Mouse (Mus musculus) liver, adult (tissue): ENCODE measurements around the gene Elof1.

Experiments
- GATA4 ChIP-seq: IDR thresholded peaks from 2 replicates; pipeline ENCODE4 v1.6.1; 2014; ENCODE audit warnings: mild to moderate bottlenecking, low read length; ENCODE audit not compliant: insufficient replicate concordance

Gene Elof1

DNA sequence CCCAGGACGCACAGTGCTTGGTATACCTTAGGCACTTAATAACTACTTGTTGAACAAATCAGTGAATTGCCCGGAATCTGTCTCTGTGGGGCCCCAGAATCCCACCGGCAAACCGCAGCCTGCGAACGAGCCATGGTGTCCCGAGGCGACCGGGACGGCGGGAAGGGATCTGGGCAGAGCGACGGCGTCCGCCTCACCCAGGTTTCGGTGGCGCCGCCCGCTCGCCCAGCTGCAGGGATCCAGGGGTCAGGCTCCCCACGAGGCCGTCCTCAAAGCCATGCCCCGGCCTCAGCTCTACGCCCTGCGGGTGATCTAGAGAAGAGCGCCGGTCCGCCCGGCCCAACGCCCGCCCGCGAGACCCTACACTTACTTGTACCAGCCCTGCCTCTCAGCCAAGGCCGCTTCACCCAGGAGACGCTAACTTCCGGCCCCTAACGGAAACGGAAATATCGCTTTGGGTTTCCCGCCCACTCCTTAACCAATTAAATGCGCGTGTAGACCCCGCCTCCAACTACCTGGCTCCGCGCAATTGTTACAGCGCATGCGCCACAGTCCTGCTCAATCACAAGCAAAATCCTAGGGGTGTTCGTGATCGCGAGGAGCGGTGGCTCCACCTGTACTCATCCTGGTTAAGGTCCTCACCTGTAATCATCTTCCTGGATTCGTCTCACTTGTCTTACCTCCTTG, at the start of gene Elof1:
Gene Elof1 (minus strand): TSS at position 433 of the 687 bp plus-strand sequence.
- no peak for TF ChIP-seq GATA4

DNA sequence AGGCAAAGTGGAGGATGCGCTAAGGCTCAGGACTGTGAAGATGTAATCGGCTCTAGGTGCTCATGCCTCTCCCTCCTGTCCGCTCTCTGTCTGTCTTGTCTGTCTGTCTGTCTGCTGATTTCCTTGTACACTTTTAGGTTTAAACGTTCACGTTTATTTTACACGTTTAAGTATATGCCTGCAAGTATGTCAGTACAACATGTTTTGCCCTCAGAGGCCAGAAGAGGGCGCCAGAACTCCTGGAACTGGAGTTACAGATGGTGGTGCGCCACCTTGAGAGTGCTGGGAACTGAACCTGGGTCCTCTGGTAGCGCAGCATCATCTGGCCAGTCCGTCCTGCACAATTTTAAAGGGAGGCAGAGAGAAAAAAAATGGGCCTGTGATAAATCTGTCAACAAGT, 49.7 kb upstream of the Elof1 start:
- no peak for TF ChIP-seq GATA4

DNA sequence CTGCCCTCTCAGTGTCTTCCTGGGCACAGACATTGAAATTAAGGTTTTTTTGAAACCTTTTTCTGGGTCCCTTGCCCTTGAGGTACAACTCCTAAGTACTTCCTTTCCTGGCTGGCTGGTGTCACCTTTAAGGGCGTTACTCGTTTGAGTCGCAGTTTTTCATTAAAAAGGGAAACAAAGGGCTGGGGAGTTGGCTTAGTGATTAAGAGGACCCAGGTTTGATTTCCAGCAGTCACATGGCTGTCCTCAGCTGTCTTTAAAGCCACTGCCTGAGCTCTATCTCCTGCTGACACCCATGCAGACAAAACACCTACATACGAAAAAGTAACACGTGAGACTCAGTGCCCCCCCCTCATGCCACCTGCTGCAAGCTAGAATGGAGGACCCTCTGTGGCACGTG, 49.0 kb upstream of the Elof1 start:
- TF ChIP-seq GATA4, result no peak

DNA sequence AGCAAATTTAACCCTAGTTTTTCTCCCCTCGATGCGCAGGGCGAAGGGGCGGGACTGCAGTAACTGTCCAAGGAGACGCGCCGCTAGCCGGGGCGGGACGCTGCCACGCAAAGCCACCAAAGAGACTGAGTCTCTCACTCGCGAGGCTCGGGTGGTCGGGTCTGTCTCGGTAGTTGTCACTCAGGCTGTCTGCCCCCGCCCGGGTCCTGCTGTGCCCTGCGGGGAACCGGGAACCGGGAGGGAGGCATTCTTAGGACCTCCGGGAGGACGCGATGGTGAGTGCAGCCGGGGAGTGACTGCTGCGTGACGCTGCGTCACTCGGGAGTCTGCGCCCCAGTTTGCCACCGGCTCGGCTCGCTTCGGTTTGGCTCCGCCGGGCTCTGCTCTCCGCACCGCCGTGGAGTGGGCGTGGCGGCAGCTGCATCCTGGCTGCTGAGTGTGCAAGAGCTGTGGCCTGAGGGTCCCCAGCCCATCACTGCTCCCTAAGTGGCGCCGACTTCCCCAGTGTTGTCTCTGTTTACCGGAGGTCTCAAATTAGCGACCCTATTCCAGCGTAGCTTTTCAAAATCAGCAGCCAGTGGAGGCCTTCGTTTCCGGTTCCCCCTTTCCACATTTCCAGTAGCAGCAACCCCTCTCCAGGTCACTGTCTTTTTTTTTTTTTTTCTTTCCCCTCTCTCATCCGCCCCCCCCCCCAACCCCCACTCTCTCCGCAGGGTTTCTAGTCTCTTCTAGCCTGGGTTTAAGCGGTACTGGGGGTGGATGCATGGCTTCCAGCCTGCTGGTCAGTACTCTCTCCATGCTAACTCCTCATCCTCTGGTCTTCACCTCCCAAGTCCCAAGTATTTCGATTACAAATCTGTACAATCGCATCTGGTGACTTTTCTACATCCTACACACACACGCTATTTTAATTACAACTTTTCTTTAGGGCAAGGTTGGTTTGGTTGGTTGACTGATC, 48.0 kb upstream of the Elof1 start:
- no peak for TF ChIP-seq GATA4

DNA sequence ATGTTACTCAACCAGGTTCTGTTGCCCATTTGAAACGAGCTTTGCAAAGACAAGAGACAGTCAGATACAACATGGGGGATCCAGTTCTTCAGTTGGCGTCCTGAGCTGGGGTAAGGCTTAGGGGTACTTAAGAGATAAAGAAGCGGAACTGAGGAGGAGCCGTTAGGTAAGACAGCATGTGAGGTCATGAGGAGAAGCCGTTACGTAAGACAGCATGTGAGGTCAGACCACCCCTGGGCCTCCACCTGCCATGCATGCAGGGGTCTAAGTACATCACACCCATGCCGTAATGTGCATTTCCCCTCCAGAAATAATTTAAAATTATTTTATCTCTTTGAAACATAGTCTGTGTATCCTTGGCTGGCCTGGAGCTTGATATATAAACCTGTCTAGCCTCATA, 45.9 kb upstream of the Elof1 start:
- TF ChIP-seq GATA4, result no peak

DNA sequence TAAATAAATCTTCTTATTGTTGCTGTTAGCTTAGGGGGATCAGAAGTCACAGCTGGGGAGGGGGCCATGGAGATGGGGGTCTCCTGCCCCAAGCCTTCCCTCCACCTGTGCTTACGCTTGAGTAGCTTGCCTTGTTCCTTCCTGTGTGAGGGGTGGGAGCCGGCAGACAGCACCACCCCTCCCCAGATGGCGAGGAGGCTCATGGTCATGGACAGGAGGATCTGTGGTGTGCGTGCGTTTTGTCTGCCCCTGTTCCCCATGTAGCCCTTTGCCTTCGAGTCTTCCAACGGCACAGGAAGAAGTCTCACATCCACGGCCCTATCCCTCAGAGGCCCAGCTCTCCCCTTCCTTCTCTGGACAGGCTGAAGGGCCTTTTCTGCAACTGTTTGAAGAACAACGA, 45.3 kb upstream of the Elof1 start:
- no peak for TF ChIP-seq GATA4

DNA sequence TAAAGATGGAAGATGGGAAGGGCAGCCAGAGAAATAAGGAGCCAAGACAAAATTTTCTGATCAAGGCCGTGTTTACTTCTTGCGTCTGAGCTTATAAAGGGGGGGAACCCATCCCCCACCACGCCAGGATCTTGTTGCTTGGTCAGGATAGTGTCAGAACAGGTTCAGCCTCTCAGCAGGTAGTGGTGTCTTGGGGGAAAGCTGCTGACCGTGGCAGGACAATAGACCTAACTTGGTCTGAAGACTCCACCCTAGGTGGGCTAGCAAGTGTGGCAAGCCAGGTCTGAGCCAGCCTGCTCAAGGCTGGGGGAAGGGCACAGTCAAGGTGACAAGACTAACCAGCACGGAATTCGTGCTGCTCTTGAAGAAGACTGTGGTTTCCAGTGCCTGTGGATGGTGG, 44.3 kb upstream of the Elof1 start:
- no peak for TF ChIP-seq GATA4

DNA sequence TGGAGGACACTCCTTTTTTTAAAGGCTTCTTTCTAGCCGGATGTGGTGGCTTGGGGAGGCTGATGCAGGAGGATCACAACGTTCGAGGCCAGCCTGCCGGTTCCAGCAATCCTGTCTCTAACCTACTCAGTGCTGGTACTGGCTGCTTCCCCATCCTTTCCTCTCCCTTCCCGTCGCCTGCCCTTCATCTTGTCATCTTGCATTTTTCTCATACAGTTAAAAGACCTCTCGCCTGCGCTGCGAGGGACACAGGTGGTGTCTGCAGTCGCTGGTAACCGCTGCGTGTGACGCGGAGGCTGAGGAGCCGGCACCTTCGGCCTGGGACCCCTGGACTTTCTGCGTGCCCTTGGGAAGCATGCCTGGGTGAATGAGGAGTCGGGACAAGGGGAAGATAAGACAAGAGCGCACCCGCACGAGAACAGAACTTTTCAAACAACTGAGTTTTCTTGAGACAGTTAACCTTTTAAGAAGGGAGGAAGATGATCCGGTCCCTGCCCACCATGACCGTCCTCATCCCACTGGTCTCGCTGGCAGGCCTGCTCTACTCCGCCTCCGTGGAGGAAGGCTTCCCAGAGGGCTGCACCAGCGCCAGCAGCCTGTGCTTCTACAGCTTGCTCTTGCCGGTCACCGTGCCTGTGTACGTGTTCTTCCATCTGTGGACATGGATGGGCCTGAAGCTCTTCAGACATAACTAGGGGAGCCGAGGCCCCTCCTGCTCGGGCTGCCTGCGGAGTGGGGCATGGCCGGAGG, 40.7 kb upstream of the Elof1 start:
- TF ChIP-seq GATA4, result no peak

DNA sequence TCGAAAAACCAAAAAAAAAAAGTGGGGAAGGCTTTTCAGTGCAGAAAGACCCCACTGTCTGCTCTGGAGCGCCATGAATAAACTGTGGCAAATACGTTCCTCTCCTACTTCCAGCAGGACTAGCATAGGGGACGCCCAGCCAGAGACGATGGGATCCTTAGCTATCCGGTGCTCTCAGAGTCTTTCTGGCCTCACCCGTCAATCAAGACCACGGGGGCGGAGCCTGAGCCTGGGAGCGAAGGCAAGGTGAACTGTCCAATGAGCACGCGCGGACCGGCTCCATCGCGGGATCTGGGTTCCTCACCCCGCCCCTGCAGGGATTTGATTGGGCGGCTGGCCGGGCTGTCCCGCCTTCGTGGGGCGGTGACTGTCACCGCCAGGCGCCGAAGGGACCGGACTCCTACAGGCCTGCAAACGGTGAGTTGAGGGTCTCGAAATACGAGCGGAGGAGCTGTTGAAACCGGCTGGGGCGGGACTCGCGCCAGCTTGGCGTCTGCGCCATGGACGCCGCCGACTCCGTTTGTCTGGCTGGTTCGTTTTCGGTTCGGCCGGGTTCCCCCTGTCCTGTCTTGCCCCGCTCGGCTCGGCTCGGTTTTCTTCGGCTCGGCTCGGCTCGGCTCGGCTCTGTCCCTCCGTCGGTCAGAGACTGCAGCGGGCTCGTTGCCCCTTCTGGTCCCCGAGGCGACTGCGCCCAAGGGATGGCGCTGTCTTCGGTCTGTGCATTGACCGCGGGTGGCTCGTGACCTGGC, 39.7 kb upstream of the Elof1 start, which contains the start of gene Pigyl:
Gene Pigyl (plus strand): TSS at position 350 of the 749 bp plus-strand sequence.
- no peak; the same call in 1 of the 2 replicates for TF ChIP-seq GATA4

DNA sequence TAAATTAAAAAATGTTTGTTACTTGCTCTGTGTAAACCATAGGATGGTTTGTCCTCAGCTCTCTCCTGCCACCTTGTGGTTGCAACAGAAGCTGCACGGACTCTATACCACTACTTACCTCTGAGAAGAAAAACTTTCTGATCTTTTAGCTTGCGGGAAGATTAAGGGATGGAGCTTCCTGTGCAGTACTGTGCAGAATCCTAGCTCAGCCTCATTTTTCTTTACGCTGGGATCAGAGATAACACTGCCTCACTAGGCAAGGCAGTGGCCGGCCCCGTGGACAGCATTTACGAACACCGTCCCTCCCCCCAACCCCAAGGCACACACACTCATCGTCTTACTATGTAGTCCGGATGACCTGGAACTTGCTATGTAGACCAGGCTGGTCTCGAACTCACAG, 38.6 kb upstream of the Elof1 start:
- TF ChIP-seq GATA4, result no peak

DNA sequence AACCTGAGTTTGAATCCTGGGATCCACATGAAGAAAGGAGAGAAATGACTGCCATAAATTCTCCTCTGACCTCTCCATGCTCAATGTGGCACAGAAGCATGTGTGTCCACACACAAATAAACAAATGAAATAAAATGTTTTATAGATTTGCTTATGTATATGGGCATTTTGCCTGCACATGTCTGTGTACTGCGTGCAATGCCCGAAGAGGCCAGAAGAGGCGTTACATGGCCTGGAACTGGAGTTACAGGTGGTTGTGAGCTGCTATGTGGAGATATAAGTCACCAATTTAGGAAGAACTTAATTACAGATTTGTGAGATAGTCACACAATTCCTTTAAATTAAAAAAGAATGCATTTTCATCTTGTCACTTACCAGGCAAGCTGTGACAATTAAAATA, 36.8 kb upstream of the Elof1 start:
- no peak for TF ChIP-seq GATA4

DNA sequence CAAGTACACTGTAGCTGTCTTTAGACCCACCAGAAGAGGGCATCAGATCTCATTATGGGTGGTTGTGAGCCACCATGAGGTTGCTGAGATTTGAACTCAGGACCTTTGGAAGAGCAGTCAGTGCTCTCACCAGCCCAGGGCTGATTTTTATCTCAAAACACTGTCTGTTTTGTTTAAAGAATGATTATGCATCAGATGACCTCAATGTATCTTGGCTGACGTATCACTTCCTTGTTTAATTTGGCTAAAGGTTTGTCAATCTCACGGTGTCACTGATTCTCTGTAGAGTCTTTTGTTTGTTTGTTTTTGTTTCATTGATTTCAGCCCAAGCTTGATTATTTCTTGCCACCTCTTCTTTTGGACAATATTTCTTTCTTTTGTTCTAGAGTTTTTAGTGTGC, 34.0 kb upstream of the Elof1 start:
- TF ChIP-seq GATA4, result peak; percentile 93

DNA sequence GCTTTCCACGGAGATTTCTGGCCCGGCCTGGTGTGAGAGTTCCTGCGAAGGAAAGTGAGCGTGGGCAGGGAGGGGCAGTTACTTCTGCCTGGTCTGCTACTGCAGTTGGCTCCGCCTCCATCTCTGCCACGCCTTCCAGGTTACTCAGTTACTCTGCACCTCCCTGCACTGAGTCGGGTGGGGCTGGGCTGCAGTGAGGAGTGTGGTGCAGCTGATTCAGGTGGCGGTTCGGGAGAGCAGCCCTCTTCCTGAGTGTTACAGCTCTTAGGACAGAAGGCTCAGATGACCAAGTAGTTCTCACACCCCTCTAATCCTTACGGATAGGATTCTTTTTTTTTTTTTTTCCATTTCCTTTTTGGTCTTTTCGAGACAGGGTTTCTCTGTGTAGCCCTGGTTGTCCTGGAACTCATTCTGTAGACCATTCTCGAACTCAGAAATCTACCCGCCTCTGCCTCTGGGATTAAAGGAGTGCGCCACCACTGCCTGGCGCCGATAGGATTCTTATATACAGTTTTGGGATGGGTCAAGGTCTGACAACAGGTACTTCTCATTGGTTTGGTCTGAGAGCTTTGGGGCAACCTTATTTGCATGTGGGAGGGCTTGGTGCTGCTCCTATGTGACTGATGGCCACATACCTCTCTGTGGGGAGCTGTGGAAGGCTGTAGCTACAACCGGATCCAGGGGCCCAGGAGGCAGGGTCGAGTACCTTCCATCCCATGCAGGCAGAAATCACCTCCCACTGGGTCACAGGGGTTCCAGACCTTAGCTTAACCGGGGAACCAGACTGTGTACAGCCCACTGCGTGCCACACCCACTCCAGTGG, 32.7 kb upstream of the Elof1 start:
- TF ChIP-seq GATA4, result no peak
